Mouse (Mus musculus): Measurements from ENCODE around the gene Psmb4. TPM values are rescaled to one million over a fixed set of nuclear protein-coding genes. Genes with fewer than 3 reads are reported as not detected.
"Not testable (repeated sequence)": the region's sequence is repeated elsewhere in the genome, so short reads cannot be mapped to it uniquely, and the experiment has no call there.

Gene Psmb4
- polyA plus RNA-seq, 1 experiment: 257 TPM

DNA sequence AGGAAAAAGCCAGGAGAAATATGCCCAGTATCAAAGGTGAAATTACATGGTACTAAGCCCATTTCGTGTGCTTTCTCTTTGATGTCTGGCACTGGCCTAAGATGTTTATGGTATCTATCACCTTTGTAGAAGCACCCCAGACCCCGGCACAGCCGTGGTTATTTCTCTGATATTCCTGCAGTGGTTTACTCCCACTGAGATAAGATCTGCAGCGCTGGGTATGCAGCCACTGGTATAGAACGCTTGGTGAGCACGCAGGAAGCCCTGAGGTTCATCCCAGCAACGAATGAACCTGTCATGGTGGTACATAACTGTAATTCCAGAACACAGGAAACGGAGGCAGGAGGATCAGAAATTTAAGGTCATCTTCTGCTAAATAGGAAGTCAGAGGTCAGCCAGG lies 37.9 kb upstream of the Psmb4 start:
- Histone ChIP-seq H3K4me3 (ENCODE audit: insufficient read depth, low read length) (no peak overlapping the region), H3K27ac (ENCODE audit: insufficient read depth, low read length) (no peak overlapping the region), H3K4me1 (ENCODE audit: control insufficient read depth, insufficient read depth, low read length) (no peaks in the 10 kb centered on the region)
- TF ChIP-seq POLR2A (IDR thresholded peaks at IDR 0.05; ENCODE audit: extremely low read depth, insufficient read depth, low read length) (no peak), CTCF (IDR thresholded peaks at IDR 0.05; ENCODE audit: extremely low read depth, insufficient read depth, low read length) (no peak)

GRCm38 (mm10) chr3:94922333-94922732 lies 35.6 kb upstream of the Psmb4 start:
- TF ChIP-seq POLR2A (IDR thresholded peaks at IDR 0.05; ENCODE audit: extremely low read depth, insufficient read depth, low read length) (no peak), CTCF (IDR thresholded peaks at IDR 0.05; ENCODE audit: extremely low read depth, insufficient read depth, low read length) (no peak)
- Histone ChIP-seq H3K27ac (ENCODE audit: insufficient read depth, low read length) (no peak overlapping the region), H3K4me3 (ENCODE audit: insufficient read depth, low read length) (no peak overlapping the region), H3K4me1 (ENCODE audit: control insufficient read depth, insufficient read depth, low read length) (peaks cover 4% of the 10 kb centered on the region)

DNA sequence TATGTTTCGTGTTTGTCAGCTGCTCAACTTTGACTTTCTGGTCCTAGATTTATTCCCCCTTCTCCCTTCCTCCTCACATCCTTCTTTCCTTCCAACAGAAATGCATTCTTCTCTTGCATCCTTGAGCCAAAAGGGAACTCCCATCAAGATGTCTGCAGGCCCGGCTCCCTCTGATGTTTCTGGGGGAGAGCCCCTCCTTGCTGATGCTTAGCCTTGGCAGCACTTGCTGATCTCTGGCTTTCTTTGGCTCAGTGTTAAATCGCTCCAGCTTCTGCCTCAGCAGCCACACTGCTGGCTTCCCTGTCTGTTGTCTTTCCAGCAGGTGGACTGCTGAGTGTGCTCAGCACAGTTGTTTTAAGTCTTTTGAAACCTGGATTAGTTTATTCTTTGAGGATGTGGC lies 34.3 kb upstream of the Psmb4 start:
- H3K4me1 ChIP-seq (ENCODE audit: control insufficient read depth, insufficient read depth, low read length): peaks cover 4% of the 10 kb centered on the region
- TF ChIP-seq POLR2A (IDR thresholded peaks at IDR 0.05; ENCODE audit: extremely low read depth, insufficient read depth, low read length) (no peak), CTCF (IDR thresholded peaks at IDR 0.05; ENCODE audit: extremely low read depth, insufficient read depth, low read length) (no peak)
- no peak overlapping the region for H3K4me3 ChIP-seq (ENCODE audit: insufficient read depth, low read length)
- no peak overlapping the region for H3K27ac ChIP-seq (ENCODE audit: insufficient read depth, low read length)

DNA sequence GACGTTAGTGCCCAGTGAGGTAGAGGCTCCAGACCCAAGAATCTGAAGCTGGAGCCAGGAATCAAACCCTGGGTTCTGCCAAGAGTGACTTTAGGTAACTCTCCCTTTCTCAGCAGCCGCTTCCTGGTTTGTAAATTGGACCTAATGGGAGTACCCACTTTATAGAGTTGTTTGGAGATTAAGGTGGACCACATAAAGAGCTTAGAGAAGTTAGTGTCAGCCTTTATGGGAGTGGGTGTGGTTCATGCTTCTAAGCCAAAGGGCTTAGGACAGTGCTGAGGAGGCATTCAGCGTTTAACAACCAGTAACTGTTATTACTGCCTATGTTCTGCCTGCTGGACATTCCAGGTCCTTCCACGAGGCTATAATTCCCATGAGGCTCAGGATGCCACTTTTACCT lies 32.1 kb upstream of the Psmb4 start:
- Histone ChIP-seq H3K4me1 (ENCODE audit: control insufficient read depth, insufficient read depth, low read length) (peaks cover 4% of the 10 kb centered on the region), H3K4me3 (ENCODE audit: insufficient read depth, low read length) (no peak overlapping the region), H3K27ac (ENCODE audit: insufficient read depth, low read length) (no peak overlapping the region)
- TF ChIP-seq CTCF (IDR thresholded peaks at IDR 0.05; ENCODE audit: extremely low read depth, insufficient read depth, low read length): no peak
- no peak for TF ChIP-seq POLR2A (IDR thresholded peaks at IDR 0.05; ENCODE audit: extremely low read depth, insufficient read depth, low read length)

GRCm38 (mm10) chr3:94917816-94918361 lies 31.1 kb upstream of the Psmb4 start:
- H3K4me1 ChIP-seq (ENCODE audit: control insufficient read depth, insufficient read depth, low read length): peaks cover 4% of the 10 kb centered on the region
- H3K4me3 ChIP-seq (ENCODE audit: insufficient read depth, low read length): no peak overlapping the region
- H3K27ac ChIP-seq (ENCODE audit: insufficient read depth, low read length): no peak overlapping the region
- TF ChIP-seq POLR2A (IDR thresholded peaks at IDR 0.05; ENCODE audit: extremely low read depth, insufficient read depth, low read length) (no peak), CTCF (IDR thresholded peaks at IDR 0.05; ENCODE audit: extremely low read depth, insufficient read depth, low read length) (no peak)

DNA sequence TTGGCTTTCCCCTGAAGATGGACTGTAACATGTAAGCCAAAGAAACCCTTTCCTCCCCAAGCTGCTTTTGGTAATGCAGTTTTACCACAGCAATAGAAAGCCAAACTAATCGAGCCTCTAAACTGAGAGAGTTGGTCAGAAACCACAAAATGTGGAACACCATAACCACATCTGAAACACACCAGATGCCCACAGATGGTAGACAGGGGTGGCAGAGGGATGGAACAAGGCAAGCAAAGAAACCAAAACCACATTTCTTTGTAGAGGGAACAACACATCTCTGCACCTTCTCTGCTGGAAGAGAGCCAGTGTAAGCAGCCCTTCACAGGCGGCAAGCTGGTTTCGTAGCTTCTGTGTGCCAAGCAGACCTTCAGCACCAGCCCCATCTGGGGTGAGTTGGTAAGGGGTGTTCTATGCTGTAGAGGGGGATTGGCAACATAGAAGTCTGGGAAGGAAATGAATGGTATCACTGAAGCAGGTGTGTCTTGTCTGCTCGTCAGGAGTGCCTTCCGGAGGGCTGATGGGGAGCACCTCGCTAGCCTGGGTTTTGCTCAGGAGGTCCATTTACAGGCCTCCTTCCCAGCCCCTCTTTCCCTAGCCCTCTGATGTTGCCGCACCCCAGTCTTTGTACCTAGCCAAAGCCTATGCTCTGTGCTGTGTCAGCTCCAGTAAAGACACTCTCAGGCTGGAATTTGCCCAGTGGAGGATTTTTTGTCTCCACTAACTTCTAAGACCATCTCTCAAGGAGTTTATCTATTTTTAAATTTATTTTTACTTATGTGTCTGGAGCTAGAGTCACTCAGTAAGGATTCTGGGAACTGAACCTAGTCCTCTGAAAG lies 29.4 kb upstream of the Psmb4 start:
- Histone ChIP-seq H3K4me1 (ENCODE audit: control insufficient read depth, insufficient read depth, low read length) (peaks cover 4% of the 10 kb centered on the region), H3K4me3 (ENCODE audit: insufficient read depth, low read length) (no peak overlapping the region), H3K27ac (ENCODE audit: insufficient read depth, low read length) (no peak overlapping the region)
- TF ChIP-seq POLR2A (IDR thresholded peaks at IDR 0.05; ENCODE audit: extremely low read depth, insufficient read depth, low read length): no peak
- no peak for TF ChIP-seq CTCF (IDR thresholded peaks at IDR 0.05; ENCODE audit: extremely low read depth, insufficient read depth, low read length)

DNA sequence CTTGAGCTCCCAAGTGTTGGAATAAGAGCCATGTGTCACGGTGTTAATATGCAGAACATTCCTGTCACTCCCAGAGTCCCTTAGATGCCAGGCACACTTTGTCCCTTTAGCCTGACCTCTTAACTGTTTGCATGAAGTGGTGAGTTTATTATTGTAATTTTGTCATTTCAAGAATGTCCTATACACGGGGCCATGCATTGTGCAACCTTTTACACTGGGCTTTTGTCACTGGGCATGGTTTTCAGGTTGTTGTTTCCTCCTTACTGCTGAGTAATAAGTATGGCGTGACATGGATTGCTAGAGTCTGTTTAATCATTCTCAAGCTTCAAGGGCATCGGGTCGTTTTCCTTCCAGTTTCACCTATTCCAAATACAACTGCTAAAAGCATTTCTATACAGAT lies 27.0 kb upstream of the Psmb4 start:
- Histone ChIP-seq H3K4me3 (ENCODE audit: insufficient read depth, low read length) (no peak overlapping the region), H3K27ac (ENCODE audit: insufficient read depth, low read length) (no peak overlapping the region), H3K4me1 (ENCODE audit: control insufficient read depth, insufficient read depth, low read length) (peaks cover 4% of the 10 kb centered on the region)
- no peak for TF ChIP-seq CTCF (IDR thresholded peaks at IDR 0.05; ENCODE audit: extremely low read depth, insufficient read depth, low read length)
- no peak for TF ChIP-seq POLR2A (IDR thresholded peaks at IDR 0.05; ENCODE audit: extremely low read depth, insufficient read depth, low read length)

- no peak for TF ChIP-seq CTCF (IDR thresholded peaks at IDR 0.05; ENCODE audit: extremely low read depth, insufficient read depth, low read length)
- TF ChIP-seq POLR2A (IDR thresholded peaks at IDR 0.05; ENCODE audit: extremely low read depth, insufficient read depth, low read length): no peak
- H3K4me3 ChIP-seq (ENCODE audit: insufficient read depth, low read length): no peak overlapping the region
- no peaks in the 10 kb centered on the region for H3K4me1 ChIP-seq (ENCODE audit: control insufficient read depth, insufficient read depth, low read length)
- no peak overlapping the region for H3K27ac ChIP-seq (ENCODE audit: insufficient read depth, low read length)
Observed at GRCm38 (mm10) chr3:94911050-94911693, 24.4 kb upstream of the Psmb4 start.

GRCm38 (mm10) chr3:94906482-94906881 lies 19.7 kb upstream of the Psmb4 start:
- no peak overlapping the region for H3K4me3 ChIP-seq (ENCODE audit: insufficient read depth, low read length)
- no peak for TF ChIP-seq POLR2A (IDR thresholded peaks at IDR 0.05; ENCODE audit: extremely low read depth, insufficient read depth, low read length)
- TF ChIP-seq CTCF (IDR thresholded peaks at IDR 0.05; ENCODE audit: extremely low read depth, insufficient read depth, low read length): no peak
- H3K27ac ChIP-seq (ENCODE audit: insufficient read depth, low read length): no peak overlapping the region
- no peaks in the 10 kb centered on the region for H3K4me1 ChIP-seq (ENCODE audit: control insufficient read depth, insufficient read depth, low read length)

DNA sequence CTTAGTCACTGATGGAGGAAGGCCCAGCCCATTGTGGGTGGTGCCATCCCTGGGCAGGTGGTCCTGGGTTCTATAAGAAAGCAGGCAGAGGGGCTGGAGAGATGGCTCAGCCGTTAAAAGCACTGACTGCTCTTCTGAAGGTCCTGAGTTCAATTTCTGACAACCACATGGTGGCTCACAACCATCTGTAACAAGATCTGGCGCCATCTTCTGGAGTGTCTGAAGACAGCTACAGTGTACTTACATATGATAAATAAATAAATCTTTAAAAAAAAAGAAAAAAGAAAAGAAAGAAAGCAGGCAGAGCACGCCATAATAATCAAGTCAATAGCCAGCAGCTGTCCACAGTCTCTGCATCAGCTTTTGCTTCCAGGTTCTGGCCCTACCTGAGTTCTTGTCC lies 18.0 kb upstream of the Psmb4 start:
- not testable (repeated sequence) for H3K4me1 ChIP-seq (ENCODE audit: control insufficient read depth, insufficient read depth, low read length); H3K4me3 ChIP-seq (ENCODE audit: insufficient read depth, low read length); H3K27ac ChIP-seq (ENCODE audit: insufficient read depth, low read length)

Data from cortical plate, adult 2 months (tissue).